Mouse (Mus musculus) CH12.LX (cell line): ENCODE results near the gene Clic4. TPM values are rescaled to one million over a fixed set of nuclear protein-coding genes. Genes with fewer than 3 reads are reported as not detected.

Source experiments
- DNase-seq: peaks from one replicate; pipeline ENCODE4 v3.0.0-alpha.2; 2013; ENCODE audit errors: extremely low read depth
- H3K27ac ChIP-seq: 2 replicates; pipeline ENCODE4 v1.5.1; 2012; ENCODE audit warnings: low read depth, mild to moderate bottlenecking, control low read depth, moderate library complexity; ENCODE audit not compliant: insufficient read depth
- H3K27me3 ChIP-seq: replicated peaks from 2 replicates; pipeline ENCODE3; 2012; ENCODE audit warnings: inconsistent platforms
- H3K36me3 ChIP-seq, 2 experiments: replicated peaks in 1 of 2; 2 replicates each; pipeline versions ENCODE3 to v1.6.1; 2012; ENCODE audit warnings: inconsistent platforms in 1 of 2, low read length in 1 of 2, mild to moderate bottlenecking in 1 of 2, mixed read lengths in 1 of 2, moderate library complexity in 1 of 2; ENCODE audit not compliant: control insufficient read depth in 1 of 2, insufficient read depth in 1 of 2
- H3K4me1 ChIP-seq, 2 experiments: 2 replicates each; pipeline ENCODE4 v1.6.1; 2012; ENCODE audit warnings: inconsistent platforms in 1 of 2, moderate library complexity in 1 of 2; ENCODE audit not compliant: insufficient read depth in 2 of 2, control insufficient read depth in 1 of 2
- H3K4me2 ChIP-seq: 2 replicates; pipeline ENCODE4 v1.6.1; 2012; ENCODE audit warnings: low read depth, mild to moderate bottlenecking, control low read depth; ENCODE audit not compliant: poor library complexity, insufficient read depth, severe bottlenecking
- H3K4me3 ChIP-seq, 3 experiments: fragments of 150-350 bp in 1 of 3; sonication (generic) in 1 of 3; replicated peaks in 1 of 3; 2 replicates each; pipeline versions ENCODE3 to v1.5.1; 2011 to 2012; ENCODE audit warnings: low read depth in 2 of 3, low read length in 2 of 3, mild to moderate bottlenecking in 2 of 3, moderate library complexity in 2 of 3, control low read depth in 1 of 3, improper control_type of control experiment in 1 of 3, inconsistent platforms in 1 of 3, mixed read lengths in 1 of 3; ENCODE audit not compliant: poor library complexity in 1 of 3
- H3K79me2 ChIP-seq: replicated peaks from 2 replicates; pipeline ENCODE4 v1.6.1; 2012; ENCODE audit warnings: mild to moderate bottlenecking, moderate library complexity; ENCODE audit not compliant: control insufficient read depth, poor library complexity, insufficient read depth, severe bottlenecking; ENCODE audit errors: extremely low read depth
- H3K9ac ChIP-seq: 2 replicates; pipeline ENCODE4 v1.6.1; 2012; ENCODE audit warnings: low read depth, mild to moderate bottlenecking, control low read depth, moderate library complexity; ENCODE audit not compliant: insufficient read depth
- H3K9me3 ChIP-seq: replicated peaks from 2 replicates; pipeline ENCODE3; 2012; ENCODE audit warnings: low read length, inconsistent platforms, mixed read lengths
- BHLHE40 ChIP-seq: IDR thresholded peaks from 2 replicates; pipeline ENCODE4 v1.6.1; 2011; ENCODE audit warnings: mild to moderate bottlenecking, low read depth, low read length, improper control_type of control experiment
- CHD1 ChIP-seq: IDR thresholded peaks from 2 replicates; pipeline ENCODE4 v1.6.1; 2012; ENCODE audit warnings: low read depth, low read length, improper control_type of control experiment, inconsistent platforms
- CHD2 ChIP-seq: IDR thresholded peaks from 2 replicates; pipeline ENCODE4 v1.6.1; 2011; ENCODE audit warnings: low read length, improper control_type of control experiment
- CTCF ChIP-seq, 2 experiments: IDR thresholded peaks in 1 of 2; conservative IDR thresholded peaks in 1 of 2; 2 replicates each; pipeline ENCODE4 v1.5.1; 2011 to 2012; ENCODE audit warnings: low read depth in 2 of 2, low read length in 2 of 2, improper control_type of control experiment in 1 of 2, inconsistent platforms in 1 of 2, mild to moderate bottlenecking in 1 of 2, moderate library complexity in 1 of 2
- E2F4 ChIP-seq: IDR thresholded peaks from 2 replicates; pipeline ENCODE4 v1.6.1; 2011; ENCODE audit warnings: low read depth, low read length, improper control_type of control experiment; ENCODE audit not compliant: insufficient replicate concordance
- ELF1 ChIP-seq: IDR thresholded peaks from 2 replicates; pipeline ENCODE4 v1.6.1; 2014; ENCODE audit warnings: low read depth, mild to moderate bottlenecking, inconsistent platforms, low read length, improper control_type of control experiment
- EP300 ChIP-seq: IDR thresholded peaks from 2 replicates; pipeline ENCODE4 v1.6.1; 2011; ENCODE audit warnings: low read length, improper control_type of control experiment
- ETS1 ChIP-seq: conservative IDR thresholded peaks from 2 replicates; pipeline ENCODE4 v1.6.1; 2012; ENCODE audit warnings: low read depth, mild to moderate bottlenecking, inconsistent platforms, low read length, improper control_type of control experiment, moderate library complexity
- GABPA ChIP-seq: IDR thresholded peaks from 2 replicates; pipeline ENCODE4 v1.6.1; 2012; ENCODE audit warnings: low read depth, low read length, improper control_type of control experiment, inconsistent platforms; ENCODE audit not compliant: insufficient replicate concordance
- HCFC1 ChIP-seq: IDR thresholded peaks from 2 replicates; pipeline ENCODE4 v1.6.1; 2012; ENCODE audit warnings: low read depth, mild to moderate bottlenecking, inconsistent platforms, low read length, improper control_type of control experiment
- IRF4 ChIP-seq: IDR thresholded peaks from 2 replicates; pipeline ENCODE4 v1.6.1; 2014; ENCODE audit warnings: low read depth, mild to moderate bottlenecking, inconsistent platforms, low read length, improper control_type of control experiment
- JUN ChIP-seq: IDR thresholded peaks from 2 replicates; pipeline ENCODE4 v1.6.1; 2011; ENCODE audit warnings: low read depth, mild to moderate bottlenecking, low read length, improper control_type of control experiment, moderate library complexity; ENCODE audit not compliant: insufficient read depth
- JUND ChIP-seq: conservative IDR thresholded peaks from 2 replicates; pipeline ENCODE4 v1.6.1; 2011; ENCODE audit warnings: low read depth, low read length, improper control_type of control experiment
- KAT2A ChIP-seq: IDR thresholded peaks from 2 replicates; pipeline ENCODE4 v1.6.1; 2012; ENCODE audit warnings: low read length, improper control_type of control experiment, inconsistent platforms; ENCODE audit not compliant: insufficient replicate concordance
- MAFK ChIP-seq: IDR thresholded peaks from 2 replicates; pipeline ENCODE4 v1.6.1; 2011; ENCODE audit warnings: low read length, improper control_type of control experiment; ENCODE audit not compliant: insufficient replicate concordance
- MAX ChIP-seq: IDR thresholded peaks from 2 replicates; pipeline ENCODE4 v1.6.1; 2011; ENCODE audit warnings: low read length, improper control_type of control experiment
- MAZ ChIP-seq: IDR thresholded peaks from 2 replicates; pipeline ENCODE4 v1.6.1; 2012; ENCODE audit warnings: low read depth, mild to moderate bottlenecking, inconsistent platforms, low read length, improper control_type of control experiment, moderate library complexity
- MEF2A ChIP-seq: IDR thresholded peaks from 2 replicates; pipeline ENCODE4 v1.6.1; 2014; ENCODE audit warnings: low read depth, mild to moderate bottlenecking, inconsistent platforms, low read length, improper control_type of control experiment, borderline replicate concordance
- MXI1 ChIP-seq: IDR thresholded peaks from 2 replicates; pipeline ENCODE4 v1.6.1; 2011; ENCODE audit warnings: mild to moderate bottlenecking, low read depth, low read length, improper control_type of control experiment
- MYC ChIP-seq: IDR thresholded peaks from 2 replicates; pipeline ENCODE4 v1.6.1; 2011; ENCODE audit warnings: low read depth, mild to moderate bottlenecking, improper control_type of control experiment, low read length
- NELFE ChIP-seq: IDR thresholded peaks from 2 replicates; pipeline ENCODE4 v1.6.1; 2011; ENCODE audit warnings: low read depth, low read length, improper control_type of control experiment
- NRF1 ChIP-seq: IDR thresholded peaks from 2 replicates; pipeline ENCODE4 v1.6.1; 2014; ENCODE audit warnings: low read depth, mild to moderate bottlenecking, inconsistent platforms, low read length, improper control_type of control experiment, moderate library complexity
- PAX5 ChIP-seq: IDR thresholded peaks from 2 replicates; pipeline ENCODE4 v1.6.1; 2012; ENCODE audit warnings: low read length, inconsistent platforms, mixed read lengths
- POLR2A ChIP-seq: IDR thresholded peaks from 2 replicates; pipeline ENCODE4 v1.6.1; 2011; ENCODE audit warnings: low read depth, mild to moderate bottlenecking, improper control_type of control experiment, low read length
- POLR2AphosphoS2 ChIP-seq: IDR thresholded peaks from 2 replicates; pipeline ENCODE4 v1.6.1; 2011; ENCODE audit warnings: low read depth, low read length, improper control_type of control experiment
- RAD21 ChIP-seq: IDR thresholded peaks from 2 replicates; pipeline ENCODE4 v1.6.1; 2011; ENCODE audit warnings: low read depth, mild to moderate bottlenecking, low read length, improper control_type of control experiment, moderate library complexity
- RCOR1 ChIP-seq: conservative IDR thresholded peaks from 2 replicates; pipeline ENCODE4 v1.6.1; 2012; ENCODE audit warnings: low read depth, mild to moderate bottlenecking, inconsistent platforms, low read length, improper control_type of control experiment
- SIN3A ChIP-seq: IDR thresholded peaks from 2 replicates; pipeline ENCODE4 v1.6.1; 2012; ENCODE audit warnings: low read length, improper control_type of control experiment, inconsistent platforms
- SMC3 ChIP-seq: IDR thresholded peaks from 2 replicates; pipeline ENCODE4 v1.6.1; 2011; ENCODE audit warnings: low read depth, low read length, improper control_type of control experiment
- TBP ChIP-seq: conservative IDR thresholded peaks from 2 replicates; pipeline ENCODE4 v1.6.1; 2011; ENCODE audit warnings: low read depth, low read length, improper control_type of control experiment
- TCF12 ChIP-seq: IDR thresholded peaks from 2 replicates; pipeline ENCODE4 v1.6.1; 2014; ENCODE audit warnings: low read depth, mild to moderate bottlenecking, inconsistent platforms, low read length, improper control_type of control experiment
- UBTF ChIP-seq: IDR thresholded peaks from 2 replicates; pipeline ENCODE4 v1.6.1; 2012; ENCODE audit warnings: low read depth, mild to moderate bottlenecking, inconsistent platforms, low read length, improper control_type of control experiment, moderate library complexity
- USF1 ChIP-seq: IDR thresholded peaks from 2 replicates; pipeline ENCODE4 v1.6.1; 2014; ENCODE audit warnings: low read depth, mild to moderate bottlenecking, inconsistent platforms, low read length, improper control_type of control experiment
- USF2 ChIP-seq: conservative IDR thresholded peaks from 2 replicates; pipeline ENCODE4 v1.6.1; 2011; ENCODE audit warnings: low read depth, low read length, improper control_type of control experiment
- ZC3H11A ChIP-seq: IDR thresholded peaks from 2 replicates; pipeline ENCODE4 v1.6.1; 2012; ENCODE audit warnings: low read depth, mild to moderate bottlenecking, inconsistent platforms, low read length, improper control_type of control experiment
- ZKSCAN1 ChIP-seq: IDR thresholded peaks from 2 replicates; pipeline ENCODE4 v1.6.1; 2012; ENCODE audit warnings: low read depth, inconsistent platforms, low read length, improper control_type of control experiment, borderline replicate concordance
- ZMIZ1 ChIP-seq: IDR thresholded peaks from 2 replicates; pipeline ENCODE4 v1.6.1; 2012; ENCODE audit warnings: low read depth, mild to moderate bottlenecking, inconsistent platforms, low read length, improper control_type of control experiment
- ZNF384 ChIP-seq: IDR thresholded peaks from 2 replicates; pipeline ENCODE4 v1.6.1; 2012; ENCODE audit warnings: low read depth, low read length, improper control_type of control experiment, inconsistent platforms
- dilution Hi-C: fragments of 300-500 bp; cut with MboI; formaldehyde crosslinking; loops from 2 replicates; pipeline ENCODE4 v1.14.3; 2020; ENCODE audit warnings: low sequenced_read_pairs; ENCODE audit not compliant: extremely low pct_unique_long_range_greater_than_20kb, extremely low pct_ligation_motif_present
- in situ Hi-C: fragments of 300-500 bp; cut with MboI; formaldehyde crosslinking; loops from 3 replicates; pipeline ENCODE4 v1.14.3; 2019; ENCODE audit warnings: low sequenced_read_pairs, low pct_ligation_motif_present, low pct_unique_long_range_greater_than_20kb, mixed read lengths
- polyA plus RNA-seq: library from polyadenylated mRNA; unstranded; fragments of >175 nt; gene quantifications from 2 replicates; pipeline ENCODE4 v1.2.1, GENCODE M21; 2012; ENCODE audit warnings: low read depth; ENCODE audit not compliant: insufficient read length
- total RNA-seq, 2 experiments: library from RNA; depleted of rRNA; stranded (reverse); fragments of 300-350 nt in 1 of 2; fragments of >200 nt in 1 of 2; gene quantifications; 2 replicates each; pipeline ENCODE4 v1.2.3; 2012 to 2014

Gene Clic4
- total and polyA plus RNA-seq, 3 experiments = 154 to 214 (median 199) TPM

GRCm38 (mm10) chr4:135271419-135271828 is 1.2 kb downstream of the Clic4 start:
- H3K4me3 ChIP-seq = peak overlapping the region; percentile 93 to 97 (median 95)
- TF ChIP-seq ZC3H11A (no peak), EP300 (no peak), NELFE (no peak), MYC (peak; percentile 85; the same call in 1 of the 2 replicates), RCOR1 (no peak), MXI1 (no peak; the same call in 1 of the 2 replicates), JUN (no peak), USF2 (no peak), ELF1 (0 out of 2 replicates have a peak, but pooled peaks have one; percentile 22), SIN3A (peak; percentile 43; the same call in 1 of the 2 replicates), JUND (no peak), ZMIZ1 (no peak), HCFC1 (0 out of 2 replicates have a peak, but pooled peaks have one; percentile 16), GABPA (no peak), CHD2 (no peak), POLR2AphosphoS2 (no peak), NRF1 (no peak), TCF12 (peak; percentile 64; the same call in 1 of the 2 replicates), MAX (peak; percentile 40; the same call in 1 of the 2 replicates), SMC3 (no peak), MEF2A (no peak; the same call in 1 of the 2 replicates), CHD1 (no peak), ZNF384 (peak; percentile 72), RAD21 (no peak), MAFK (no peak), UBTF (no peak), ZKSCAN1 (no peak), E2F4 (no peak), MAZ (no peak), TBP (0 out of 2 replicates have a peak, but pooled peaks have one; percentile 15), IRF4 (no peak; the same call in none of the 2 replicates), USF1 (no peak), ETS1 (peak; percentile 70), BHLHE40 (no peak), PAX5 (no peak), CTCF (conservative IDR thresholded peaks at IDR 0.05 in 1 of 2, IDR thresholded peaks at IDR 0.05 in 1 of 2; ENCODE audit: low read depth in 2 of 2, low read length in 2 of 2) (no peak), KAT2A (peak; percentile 33; the same call in 1 of the 2 replicates), POLR2A (peak; percentile 47; the same call in 1 of the 2 replicates)
- TF ChIP-seq, all 38 proteins: peak for 11
- peak overlapping the region; percentile 93 for H3K27ac ChIP-seq
- peaks cover 10 to 43% of the 10 kb centered on the region in 2 experiments for H3K4me1 ChIP-seq
- in situ Hi-C loops = no loop called here
- no peaks in the 10 kb centered on the region for H3K9me3 ChIP-seq
- peak overlapping the region; percentile 100 for H3K9ac ChIP-seq
- no peaks in the 10 kb centered on the region for H3K27me3 ChIP-seq
- H3K4me2 ChIP-seq = no peak overlapping the region
- dilution Hi-C loops = no loop called here
- H3K36me3 ChIP-seq = peaks cover 19 to 46% of the 10 kb centered on the region in 2 experiments
- peaks cover 58% of the 10 kb centered on the region for H3K79me2 ChIP-seq
- peak; percentile 72 for DNase-seq
